Mouse (Mus musculus) lung, adult 2 months (tissue): ENCODE results near the gene Ttc39a.

Source experiments
- CTCF ChIP-seq: fragments of 200-500 bp; IDR thresholded peaks from 2 replicates; pipeline ENCODE4 v1.5.1; 2011; ENCODE audit warnings: mild to moderate bottlenecking, low read length, control low read depth; ENCODE audit not compliant: insufficient read depth
- POLR2A ChIP-seq: fragments of 200-500 bp; IDR thresholded peaks from 2 replicates; pipeline ENCODE4 v1.6.1; 2011; ENCODE audit warnings: low read depth, mild to moderate bottlenecking, control low read depth, low read length, borderline replicate concordance; ENCODE audit errors: extremely low read depth

GRCm38 (mm10) chr4:109437913-109438878, 31.8 kb downstream of the Ttc39a start:
- TF ChIP-seq POLR2A (no peak), CTCF (peak; percentile 89)
